Mouse (Mus musculus) MEL (cell line): ENCODE measurements at regions not wholly inside any gene's neighbourhood (a gene's known extent, or its start where the extent isn't known, plus 50 kb on each side); places are given as distances from the start of the nearest gene placed in this dataset.
"Not testable (repeated sequence)": the region's sequence is repeated elsewhere in the genome, so short reads cannot be mapped to it uniquely, and the experiment has no call there.

Source experiments
- DNase-seq: peaks from one replicate; pipeline ENCODE4 v3.0.0; 2011; ENCODE audit warnings: low read depth, low spot score
- H3K27ac ChIP-seq: 2 replicates; pipeline ENCODE4 v1.5.1; 2012; ENCODE audit warnings: low read depth, mild to moderate bottlenecking, control low read depth, low read length, moderate library complexity; ENCODE audit not compliant: control insufficient read depth
- H3K27me3 ChIP-seq, 2 experiments: fragments of 150-350 bp in 1 of 2; sonication (generic) in 1 of 2; 2 replicates each; pipeline ENCODE4 v1.6.1; 2012; ENCODE audit warnings: low read length in 2 of 2, mild to moderate bottlenecking in 2 of 2, improper control_type of control experiment in 1 of 2, moderate library complexity in 1 of 2; ENCODE audit not compliant: insufficient read depth in 2 of 2, control insufficient read depth in 1 of 2
- H3K36me3 ChIP-seq, 2 experiments: 2 replicates each; pipeline ENCODE4 v1.6.1; 2012 to 2014; ENCODE audit warnings: low read length in 2 of 2, improper control_type of control experiment in 1 of 2, inconsistent platforms in 1 of 2, mild to moderate bottlenecking in 1 of 2; ENCODE audit not compliant: insufficient read depth in 2 of 2, control insufficient read depth in 1 of 2
- H3K4me1 ChIP-seq, 2 experiments: fragments of 150-350 bp in 1 of 2; sonication (generic) in 1 of 2; 2 replicates each; pipeline ENCODE4 v1.6.1; 2012; ENCODE audit warnings: low read length in 2 of 2, improper control_type of control experiment in 1 of 2, mild to moderate bottlenecking in 1 of 2; ENCODE audit not compliant: insufficient read depth in 2 of 2, control insufficient read depth in 1 of 2
- H3K4me3 ChIP-seq, 2 experiments: fragments of 150-350 bp in 1 of 2; sonication (generic) in 1 of 2; 2 replicates each; pipeline ENCODE4 v1.5.1; 2012; ENCODE audit warnings: low read depth in 2 of 2, low read length in 2 of 2, mild to moderate bottlenecking in 2 of 2, moderate library complexity in 2 of 2, control low read depth in 1 of 2, improper control_type of control experiment in 1 of 2; ENCODE audit not compliant: control insufficient read depth in 1 of 2, insufficient read depth in 1 of 2
- H3K79me2 ChIP-seq: 2 replicates; pipeline ENCODE4 v1.6.1; 2012; ENCODE audit warnings: mild to moderate bottlenecking, low read length, moderate library complexity; ENCODE audit not compliant: control insufficient read depth, poor library complexity, insufficient read depth
- H3K9ac ChIP-seq: 2 replicates; pipeline ENCODE4 v1.6.1; 2012; ENCODE audit warnings: low read depth, mild to moderate bottlenecking, control low read depth, low read length, moderate library complexity; ENCODE audit not compliant: control insufficient read depth, poor library complexity, severe bottlenecking
- H3K9me3 ChIP-seq: fragments of 150-350 bp; sonication (generic); replicated peaks from 2 replicates; pipeline ENCODE4 v1.6.1; 2012; ENCODE audit warnings: mild to moderate bottlenecking, low read length, improper control_type of control experiment, moderate library complexity; ENCODE audit not compliant: insufficient read depth
- BHLHE40 ChIP-seq: IDR thresholded peaks from 2 replicates; pipeline ENCODE4 v1.6.1; 2012; ENCODE audit warnings: low read depth, mild to moderate bottlenecking, inconsistent platforms, low read length, improper control_type of control experiment, borderline replicate concordance
- CHD2 ChIP-seq: IDR thresholded peaks from 2 replicates; pipeline ENCODE4 v1.6.1; 2011; ENCODE audit warnings: low read length, improper control_type of control experiment
- CTCF ChIP-seq, 3 experiments: IDR thresholded peaks in 2 of 3; conservative IDR thresholded peaks in 1 of 3; 2 replicates each; pipeline ENCODE4 v1.5.1; 2011 to 2012; ENCODE audit warnings: low read length in 3 of 3, low read depth in 2 of 3, mild to moderate bottlenecking in 2 of 3, improper control_type of control experiment in 1 of 3, inconsistent platforms in 1 of 3, mixed read lengths in 1 of 3, moderate library complexity in 1 of 3; ENCODE audit not compliant: control insufficient read depth in 1 of 3, insufficient read depth in 1 of 3, poor library complexity in 1 of 3, severe bottlenecking in 1 of 3
- GATA1 ChIP-seq: IDR thresholded peaks from 2 replicates; pipeline ENCODE4 v1.6.1; 2011; ENCODE audit warnings: low read depth, low read length, improper control_type of control experiment
- MAZ ChIP-seq: IDR thresholded peaks from 2 replicates; pipeline ENCODE4 v1.6.1; 2012; ENCODE audit warnings: low read depth, mild to moderate bottlenecking, inconsistent platforms, low read length, improper control_type of control experiment
- MYC ChIP-seq: IDR thresholded peaks from 2 replicates; pipeline ENCODE4 v1.6.1; 2011; ENCODE audit warnings: low read depth, mild to moderate bottlenecking, low read length, improper control_type of control experiment, moderate library complexity
- NRF1 ChIP-seq: IDR thresholded peaks from 2 replicates; pipeline ENCODE4 v1.6.1; 2014; ENCODE audit warnings: low read depth, mild to moderate bottlenecking, inconsistent platforms, low read length, improper control_type of control experiment, moderate library complexity; ENCODE audit not compliant: poor library complexity, insufficient read depth, severe bottlenecking
- RAD21 ChIP-seq: IDR thresholded peaks from 2 replicates; pipeline ENCODE4 v1.6.1; 2011; ENCODE audit warnings: mild to moderate bottlenecking, low read depth, low read length, improper control_type of control experiment
- SMC3 ChIP-seq: IDR thresholded peaks from 2 replicates; pipeline ENCODE4 v1.6.1; 2011; ENCODE audit warnings: low read depth, low read length, improper control_type of control experiment
- UBTF ChIP-seq: IDR thresholded peaks from 2 replicates; pipeline ENCODE4 v1.6.1; 2012; ENCODE audit warnings: low read depth, mild to moderate bottlenecking, inconsistent platforms, low read length, improper control_type of control experiment, moderate library complexity, borderline replicate concordance; ENCODE audit not compliant: insufficient read depth
- ZC3H11A ChIP-seq: IDR thresholded peaks from 2 replicates; pipeline ENCODE4 v1.6.1; 2012; ENCODE audit warnings: low read depth, mild to moderate bottlenecking, inconsistent platforms, low read length, improper control_type of control experiment

DNA sequence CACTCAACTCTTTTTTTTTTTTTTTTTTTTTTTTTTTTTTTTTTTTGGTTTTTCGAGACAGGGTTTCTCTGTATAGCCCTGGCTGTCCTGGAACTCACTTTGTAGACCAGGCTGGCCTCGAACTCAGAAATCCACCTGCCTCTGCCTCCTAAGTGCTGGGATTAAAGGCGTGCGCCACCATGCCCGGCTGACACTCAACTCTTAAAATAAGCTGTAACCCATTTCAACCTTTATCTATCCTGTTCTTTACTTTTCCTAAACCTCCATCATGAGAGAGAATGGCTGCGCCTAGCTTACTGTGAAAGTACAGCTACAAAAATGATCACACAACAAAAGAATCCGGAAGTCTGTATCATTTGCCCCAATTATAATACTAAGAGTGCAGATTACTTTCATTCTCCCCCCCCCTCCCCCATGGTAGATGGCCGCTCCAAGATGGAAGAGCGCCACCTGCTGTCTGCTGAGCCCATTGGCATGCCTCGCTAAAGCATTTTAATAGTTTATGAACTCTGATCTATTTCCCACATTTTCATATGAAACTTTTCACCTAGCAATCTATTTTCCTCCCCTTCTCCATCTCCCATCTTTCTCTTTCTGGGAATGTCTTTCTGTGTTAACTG lies 89.2 kb upstream of the Enpep start:
- not testable (repeated sequence) for H3K4me1 ChIP-seq, H3K79me2 ChIP-seq, H3K9ac ChIP-seq, H3K27me3 ChIP-seq, H3K27ac ChIP-seq, H3K4me3 ChIP-seq, H3K36me3 ChIP-seq, H3K9me3 ChIP-seq
- TF ChIP-seq SMC3 (peak; percentile 76), CTCF (IDR thresholded peaks at IDR 0.05 in 2 of 3, conservative IDR thresholded peaks at IDR 0.05 in 1 of 3; ENCODE audit: control insufficient read depth in 1 of 3, insufficient read depth in 1 of 3, low read depth in 2 of 3, low read length in 3 of 3, poor library complexity in 1 of 3, severe bottlenecking in 1 of 3) (peak; percentile 49 to 79 (median 74)), BHLHE40 (0 out of 2 replicates have a peak, but pooled peaks have one; percentile 11), MAZ (peak; percentile 64; the same call in 1 of the 2 replicates), ZC3H11A (peak; percentile 28; the same call in 1 of the 2 replicates), RAD21 (peak; percentile 49)
- peak; percentile 55 for DNase-seq

DNA sequence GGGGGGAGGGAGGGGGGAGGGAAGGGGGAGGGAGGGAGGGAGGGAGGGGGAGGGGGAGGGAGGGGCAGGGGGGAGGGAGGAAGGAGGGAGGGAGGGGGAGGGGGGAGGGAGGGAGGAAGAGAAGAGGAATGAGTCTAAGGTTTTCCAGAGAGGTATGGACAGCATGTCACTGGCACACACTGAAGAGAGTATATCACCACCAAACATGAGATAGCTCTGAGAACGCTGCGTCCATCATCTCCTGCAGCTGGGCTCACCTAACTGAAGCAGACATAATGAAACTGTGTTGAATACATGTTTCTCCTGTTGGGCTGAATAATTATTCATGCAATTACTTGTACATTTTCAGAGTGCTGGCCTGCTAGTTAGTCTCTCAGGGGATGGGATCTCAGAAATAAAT lies 96.2 kb upstream of the Enpep start:
- no peak overlapping the region for H3K4me3 ChIP-seq
- TF ChIP-seq GATA1: no peak
- no peak for TF ChIP-seq UBTF
- no peak for TF ChIP-seq CHD2
- no peak for TF ChIP-seq NRF1
- no peak for TF ChIP-seq CTCF (IDR thresholded peaks at IDR 0.05 in 2 of 3, conservative IDR thresholded peaks at IDR 0.05 in 1 of 3; ENCODE audit: control insufficient read depth in 1 of 3, insufficient read depth in 1 of 3, low read depth in 2 of 3, low read length in 3 of 3, poor library complexity in 1 of 3, severe bottlenecking in 1 of 3)
- H3K27ac ChIP-seq: no peak overlapping the region
- DNase-seq: no peak
- no peaks in the 10 kb centered on the region for H3K36me3 ChIP-seq
- no peak overlapping the region for H3K9ac ChIP-seq
- H3K27me3 ChIP-seq: no peaks in the 10 kb centered on the region
- no peaks in the 10 kb centered on the region for H3K4me1 ChIP-seq
- H3K9me3 ChIP-seq: no peaks in the 10 kb centered on the region
- no peaks in the 10 kb centered on the region for H3K79me2 ChIP-seq

GRCm38 (mm10) chr3:129429161-129430111 lies 96.9 kb upstream of the Enpep start:
- Histone ChIP-seq H3K4me3 (no peak overlapping the region), H3K9me3 (no peaks in the 10 kb centered on the region), H3K9ac (no peak overlapping the region), H3K27me3 (no peaks in the 10 kb centered on the region), H3K4me1 (no peaks in the 10 kb centered on the region), H3K27ac (no peak overlapping the region), H3K79me2 (no peaks in the 10 kb centered on the region), H3K36me3 (no peaks in the 10 kb centered on the region)
- no peak for DNase-seq
- TF ChIP-seq RAD21 (peak; percentile 3), MYC (no peak)
